Mouse (Mus musculus) megakaryocyte-erythroid progenitor cell, adult 5-6 weeks (primary cell): ENCODE data around the gene 3830406C13Rik. TPM values are rescaled to one million over a fixed set of nuclear protein-coding genes. Genes with fewer than 3 reads are reported as not detected.
"Not testable (repeated sequence)": the region's sequence is repeated elsewhere in the genome, so short reads cannot be mapped to it uniquely, and the experiment has no call there.

Experiments
- ATAC-seq: replicated peaks from 2 replicates; pipeline ENCODE4 v1.8.0; 2016; ENCODE audit warnings: mild to moderate bottlenecking, inconsistent platforms; ENCODE audit not compliant: severe bottlenecking, poor library complexity, low FRiP score, low TSS enrichment
- total RNA-seq, 2 experiments: library from RNA; stranded (forward) in 1 of 2; stranded (reverse) in 1 of 2; fragments of 200-1000, 215-1000 nt in 1 of 2; fragments of >200 nt in 1 of 2; fragmentation: Nextera tagmentation in 1 of 2; gene quantifications; 2 replicates each; pipeline ENCODE4 v1.2.3; 2014 to 2017

3830406C13Rik gene
- 32.7 and 38.7 TPM in 2 replicates for total RNA-seq (2014; fragmentation: Nextera tagmentation)
- total RNA-seq (2017), result 26.8 and 43.5 TPM in 2 replicates

GRCm38 (mm10) chr14:12284141-12284912 is at the start of gene 3830406C13Rik:
Gene 3830406C13Rik, plus strand, starts transcription at chr14:12284173.
- peak; percentile 97 for ATAC-seq

- ATAC-seq, result no peak
Measured at GRCm38 (mm10) chr14:12243726-12244125, 40.2 kb upstream of the 3830406C13Rik start.

GRCm38 (mm10) chr14:12276031-12276430 is 7.9 kb upstream of the 3830406C13Rik start:
- no peak for ATAC-seq

GRCm38 (mm10) chr14:12283641-12284040 is 332 bp upstream of the 3830406C13Rik start, which contains the start of gene Gm49355:
Gene Gm49355, plus strand, starts transcription at chr14:12283976.
- ATAC-seq, result no peak

GRCm38 (mm10) chr14:12289747-12290146 is 5.8 kb downstream of the 3830406C13Rik start:
- ATAC-seq, result not testable (repeated sequence)

- ATAC-seq, result no peak
Measured at GRCm38 (mm10) chr14:12296391-12296790, 12.4 kb downstream of the 3830406C13Rik start.

GRCm38 (mm10) chr14:12299171-12299570 is 15.2 kb downstream of the 3830406C13Rik start:
- ATAC-seq, result no peak

- no peak for ATAC-seq
Measured at GRCm38 (mm10) chr14:12299654-12300053, 15.7 kb downstream of the 3830406C13Rik start.

- no peak for ATAC-seq
Measured at GRCm38 (mm10) chr14:12300275-12300674, 16.3 kb downstream of the 3830406C13Rik start.

GRCm38 (mm10) chr14:12300677-12301076 is 16.7 kb downstream of the 3830406C13Rik start:
- no peak for ATAC-seq

- no peak for ATAC-seq
Measured at GRCm38 (mm10) chr14:12303106-12303505, 19.1 kb downstream of the 3830406C13Rik start.

- no peak for ATAC-seq
Measured at GRCm38 (mm10) chr14:12333622-12334021, 49.6 kb downstream of the 3830406C13Rik start.

- no peak for ATAC-seq
Measured at GRCm38 (mm10) chr14:12334925-12335324, 51.0 kb downstream of the 3830406C13Rik start.

GRCm38 (mm10) chr14:12337421-12337997 is 53.5 kb downstream of the 3830406C13Rik start:
- ATAC-seq, result no peak

GRCm38 (mm10) chr14:12337998-12338809 is 54.2 kb downstream of the 3830406C13Rik start:
- no peak for ATAC-seq

GRCm38 (mm10) chr14:12338811-12339565 is 55.0 kb downstream of the 3830406C13Rik start:
- ATAC-seq, result no peak

GRCm38 (mm10) chr14:12340238-12341074 is 56.5 kb downstream of the 3830406C13Rik start:
- no peak for ATAC-seq

GRCm38 (mm10) chr14:12341075-12341788 is 57.3 kb downstream of the 3830406C13Rik start:
- ATAC-seq, result no peak
